Mouse (Mus musculus) WW6 (cell line): Measurements from ENCODE around the gene Cfap74.

Source experiments
- DNase-seq: peaks from one replicate; pipeline ENCODE4 v3.0.0-alpha.2; 2013; ENCODE audit warnings: low read depth, low spot score

The Cfap74 gene

DNA sequence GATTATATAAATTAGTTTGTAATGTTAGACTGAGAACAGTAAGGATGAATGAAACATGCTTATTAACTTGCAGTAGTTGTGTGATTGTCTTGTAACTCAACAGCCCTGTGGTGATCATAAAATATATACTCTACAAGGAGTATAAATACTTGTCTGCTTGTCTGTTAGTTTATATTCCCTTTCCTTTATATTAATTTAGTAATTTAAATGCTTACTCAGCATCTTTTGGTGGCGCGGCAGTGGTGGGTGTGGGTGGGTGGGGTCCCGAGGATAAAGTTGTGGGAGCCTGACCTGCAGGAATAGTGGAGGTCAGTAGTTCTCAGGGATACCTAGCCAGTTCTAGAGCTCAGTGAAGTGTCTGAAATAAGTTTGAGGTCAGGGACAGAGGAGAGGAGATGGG is 89.0 kb downstream of the Cfap74 start:
- no peak for DNase-seq

DNA sequence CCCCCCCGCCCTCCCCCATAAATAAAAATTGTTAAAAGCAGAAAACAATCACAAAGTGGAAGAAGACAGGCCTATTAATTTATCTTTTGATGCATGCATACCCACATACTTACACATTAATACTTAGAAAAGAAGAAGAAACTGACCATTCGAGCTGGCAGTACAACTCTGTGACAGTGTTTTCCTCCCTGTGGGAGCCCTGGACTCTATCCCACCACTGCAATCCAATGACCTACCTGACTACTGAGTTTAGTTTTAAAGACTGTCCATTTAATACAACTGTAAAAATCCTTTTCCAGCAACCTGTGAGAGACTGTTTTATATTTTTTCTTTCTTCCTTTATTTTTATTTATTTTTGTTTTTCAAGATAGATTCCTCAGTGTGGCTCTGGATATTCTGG is 92.1 kb downstream of the Cfap74 start:
- DNase-seq: no peak

DNA sequence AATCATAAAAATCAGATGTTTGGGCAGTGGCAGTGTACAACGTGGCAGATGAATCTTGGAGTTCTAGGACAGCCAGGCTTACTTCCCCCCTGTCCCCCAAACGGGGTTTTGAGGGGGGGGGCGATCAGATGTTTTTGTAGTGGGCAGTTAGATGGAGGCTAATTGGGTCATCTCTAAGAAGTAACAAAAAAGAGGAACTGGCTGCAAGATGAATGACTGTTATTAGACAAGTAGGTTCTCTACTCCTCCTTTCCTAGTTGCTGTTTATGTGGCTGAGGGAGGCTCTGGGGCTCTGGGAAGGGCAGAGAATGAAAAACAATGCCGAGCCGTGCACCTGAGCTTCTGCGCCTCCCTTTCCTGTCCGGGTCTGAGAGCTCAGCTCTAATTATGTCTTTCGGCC is 96.1 kb downstream of the Cfap74 start:
- no peak for DNase-seq

DNA sequence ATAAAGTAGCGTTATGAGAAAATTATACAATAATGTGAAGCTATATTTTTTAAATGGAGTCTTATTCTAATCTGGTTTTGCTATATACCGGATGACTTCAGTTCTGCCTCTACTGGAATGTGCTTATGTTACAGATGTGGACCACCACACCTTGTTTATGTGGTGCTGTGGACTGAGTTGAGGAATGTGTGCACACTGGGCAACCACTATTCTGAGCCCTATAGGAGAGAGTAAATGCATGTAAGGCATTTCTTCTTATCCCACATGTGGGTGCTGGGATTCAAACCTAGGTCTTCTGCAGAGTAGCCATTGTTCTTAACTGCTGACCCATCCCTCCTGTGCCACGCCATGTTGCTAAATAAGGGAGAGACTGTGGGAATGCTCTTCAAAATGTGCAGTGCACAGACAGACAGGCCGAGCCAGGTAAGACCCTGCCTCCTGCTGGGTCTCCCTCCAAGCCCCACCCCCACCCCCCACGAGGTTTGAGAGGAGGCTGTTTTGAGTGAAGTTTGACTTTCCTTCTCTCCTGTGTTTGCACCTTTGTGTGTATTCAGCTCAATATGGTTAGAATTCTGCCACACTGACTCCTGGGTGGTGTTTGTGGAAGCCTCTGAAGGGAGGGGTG is 96.8 kb downstream of the Cfap74 start:
- DNase-seq: no peak

DNA sequence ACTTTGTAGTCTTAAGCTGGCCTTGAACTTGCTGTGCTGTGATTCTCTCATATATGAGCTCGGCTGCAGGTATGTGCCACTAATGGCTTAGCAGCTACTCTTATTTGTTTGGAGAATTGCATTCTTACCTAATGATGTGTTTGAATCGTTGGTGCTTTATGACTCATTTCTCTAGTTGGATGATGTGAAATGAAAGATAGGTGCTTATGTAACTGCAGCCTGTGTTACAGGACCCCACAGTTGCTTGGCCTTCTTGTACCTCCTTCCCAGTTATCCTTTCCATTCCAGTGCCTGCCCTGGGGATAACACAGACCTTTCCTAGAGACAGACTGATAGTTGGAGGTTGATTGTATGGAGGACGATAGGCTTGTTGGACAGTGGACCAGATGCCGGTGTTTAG is 99.6 kb downstream of the Cfap74 start:
- no peak for DNase-seq

DNA sequence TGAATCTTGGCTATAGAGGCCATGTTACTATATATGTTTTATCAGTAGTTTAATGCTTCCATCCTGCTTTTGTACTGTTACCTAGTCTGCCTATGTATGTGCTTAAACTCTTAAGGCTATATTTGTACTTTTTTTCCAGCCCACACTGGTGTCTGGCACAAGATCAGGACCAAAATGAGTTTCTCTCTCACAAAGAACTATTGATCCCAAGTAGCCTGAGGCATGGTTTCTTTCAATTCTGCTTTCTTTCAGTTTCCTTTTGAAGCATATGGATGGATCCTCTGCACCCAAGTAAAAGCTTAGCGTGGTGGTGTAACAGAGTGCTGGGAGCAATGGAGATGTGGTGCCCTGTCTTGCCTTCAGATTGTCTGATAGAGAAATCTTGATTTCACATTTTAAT is 102.0 kb downstream of the Cfap74 start:
- no peak for DNase-seq

DNA sequence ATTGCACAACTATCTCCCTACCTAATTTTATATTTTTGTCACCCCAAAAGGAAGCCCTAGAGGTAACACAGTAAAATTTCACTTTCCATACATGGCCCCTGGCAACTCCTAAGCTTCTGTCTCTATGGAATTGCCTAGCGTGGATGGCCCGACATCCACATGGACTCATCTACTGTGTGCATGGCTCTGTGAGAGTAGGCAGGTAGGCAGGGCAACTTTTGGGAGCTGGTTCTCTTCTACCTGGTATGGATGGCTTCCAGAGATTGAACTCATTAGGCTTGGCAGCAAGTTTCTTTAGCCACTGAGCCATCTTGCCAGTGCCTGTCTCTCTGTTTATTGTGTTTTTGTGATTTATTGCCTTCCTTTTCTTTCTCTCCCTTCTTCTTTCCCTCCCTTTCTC is 105.8 kb downstream of the Cfap74 start:
- DNase-seq: no peak
